Mouse (Mus musculus) ovary, postnatal 14 days (tissue): ENCODE data around the gene Galc.
"Not testable (repeated sequence)": the region's sequence is repeated elsewhere in the genome, so short reads cannot be mapped to it uniquely, and the experiment has no call there.

Experiments used
- DNase-seq: peaks from one replicate; pipeline ENCODE4 v3.0.0; 2022; ENCODE audit warnings: low spot score

Galc gene

DNA sequence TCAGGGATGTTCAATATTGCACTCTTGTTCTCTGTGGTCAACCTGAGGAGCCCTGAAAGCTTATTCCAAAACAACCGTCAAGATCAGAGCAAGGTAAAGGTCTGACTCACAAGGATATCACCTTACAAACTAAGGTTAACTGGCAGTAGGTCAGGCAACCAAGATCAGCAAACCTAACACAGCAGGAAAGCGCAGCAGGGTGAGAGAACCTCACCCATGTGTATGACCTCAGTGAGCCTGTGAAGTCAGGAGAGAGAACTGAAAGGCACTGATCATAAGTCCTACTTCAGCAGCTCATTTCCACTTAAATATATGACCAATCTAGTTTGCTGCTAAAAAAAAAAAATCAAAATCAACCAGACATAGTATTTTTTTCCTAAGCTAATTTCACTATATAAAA is 6.8 kb downstream of the Galc start:
- no peak for DNase-seq

DNA sequence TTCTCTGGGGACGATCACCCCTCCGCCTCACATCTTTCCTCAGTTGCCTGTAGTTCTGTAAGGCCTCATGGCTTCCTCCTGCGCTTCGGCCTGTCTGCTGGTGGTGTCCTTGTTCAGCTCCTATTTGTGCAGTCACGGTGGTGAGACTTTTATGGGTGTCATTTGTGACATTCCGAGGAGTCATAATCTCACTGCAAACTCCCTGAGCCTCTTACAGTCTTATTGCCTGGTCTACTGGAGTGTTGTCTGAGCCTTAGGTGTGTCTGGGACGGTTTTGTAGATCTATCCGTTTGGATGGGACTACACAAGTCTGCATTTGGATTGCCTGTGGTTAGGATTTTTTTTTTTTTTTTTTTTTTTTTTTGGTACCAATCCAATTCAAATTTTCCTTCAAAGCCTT is 8.9 kb downstream of the Galc start:
- no peak for DNase-seq

GRCm38 (mm10) chr12:98249671-98250070 is 9.6 kb downstream of the Galc start:
- DNase-seq = no peak

GRCm38 (mm10) chr12:98246835-98247234 is 12.4 kb downstream of the Galc start:
- DNase-seq = no peak

- DNase-seq = no peak
These were observed 14.4 kb downstream of the Galc start for GRCm38 (mm10) chr12:98244865-98245264.

DNA sequence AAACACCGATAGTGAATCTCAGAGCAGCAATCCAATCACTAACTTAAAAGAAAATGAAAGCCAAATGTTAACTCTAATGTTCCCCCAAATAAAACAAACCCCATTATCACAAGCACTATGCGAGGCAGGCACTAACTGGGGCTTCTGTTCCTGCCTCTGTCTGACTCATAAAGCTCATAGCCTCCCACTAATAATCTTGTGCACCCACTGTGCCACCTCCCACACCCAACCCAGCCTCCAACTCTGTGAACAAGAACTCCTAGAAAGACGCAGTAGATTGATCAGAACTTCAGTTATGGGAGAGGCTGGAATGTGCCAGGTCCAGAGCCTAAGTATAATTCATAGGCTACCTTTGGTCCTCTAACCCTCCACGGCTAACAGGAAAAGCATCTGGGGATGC is 15.1 kb downstream of the Galc start:
- no peak for DNase-seq

DNA sequence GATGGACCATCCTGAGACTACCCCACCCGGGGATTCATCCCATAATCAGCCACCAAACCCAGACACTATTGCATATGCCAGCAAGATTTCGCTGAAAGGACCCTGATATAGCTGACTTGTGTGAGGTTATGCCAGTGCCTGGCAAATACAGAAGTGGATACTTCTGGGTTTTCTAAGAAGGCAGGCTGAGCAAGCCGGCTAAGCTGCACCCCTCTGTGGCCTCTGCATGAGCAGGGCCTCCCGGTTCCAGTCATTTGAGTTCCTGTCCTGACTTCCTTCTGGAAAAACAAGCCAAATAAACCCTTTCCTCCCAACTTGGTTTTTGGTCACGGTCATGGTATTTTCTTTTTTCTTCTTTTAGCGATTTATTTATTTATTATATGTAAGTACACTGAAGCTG is 20.8 kb downstream of the Galc start:
- DNase-seq = not testable (repeated sequence)

GRCm38 (mm10) chr12:98227037-98227436 is 32.2 kb downstream of the Galc start:
- DNase-seq = no peak

- DNase-seq = no peak
These were observed 36.0 kb downstream of the Galc start for GRCm38 (mm10) chr12:98223286-98223685.

DNA sequence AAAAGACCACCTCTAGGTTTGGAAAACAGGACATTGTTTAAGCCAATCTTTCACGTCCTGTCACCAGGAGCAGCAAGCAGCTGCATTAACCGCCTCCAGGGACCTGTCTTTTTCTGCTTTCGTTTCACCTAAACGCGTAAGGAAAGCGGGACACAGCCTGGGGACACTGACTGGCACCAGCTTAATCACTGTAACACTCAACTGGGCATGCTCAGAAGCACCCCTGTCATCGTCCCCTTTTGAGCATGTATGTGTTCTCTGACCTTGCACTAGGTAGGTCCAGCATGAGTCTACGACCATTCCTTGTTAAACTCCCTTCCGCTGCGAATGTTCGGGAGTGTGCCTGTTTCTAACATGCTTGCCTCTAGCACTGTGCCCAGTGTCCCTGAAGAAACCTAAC is 42.8 kb downstream of the Galc start:
- DNase-seq = no peak

DNA sequence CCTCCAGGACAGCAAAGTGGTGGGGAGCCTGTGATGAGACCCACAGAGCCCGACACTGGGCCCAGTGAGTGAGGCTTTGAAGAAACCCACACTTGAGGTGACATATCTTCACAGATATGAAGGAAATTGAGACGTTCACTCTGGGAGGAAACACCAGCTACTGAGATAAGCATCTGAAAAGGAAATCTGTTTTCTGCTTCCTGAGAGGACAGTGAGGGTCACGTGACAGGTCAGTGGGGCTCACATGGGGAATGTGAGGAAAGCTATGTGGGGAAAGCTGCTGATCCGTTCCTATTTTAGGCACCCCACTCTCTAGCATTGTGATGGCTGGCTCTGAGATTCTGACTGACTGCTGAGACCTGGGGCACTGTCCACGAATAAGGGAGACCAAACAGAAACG is 43.7 kb downstream of the Galc start:
- DNase-seq = no peak

- no peak for DNase-seq
These were observed 45.1 kb downstream of the Galc start for GRCm38 (mm10) chr12:98214191-98214590.

DNA sequence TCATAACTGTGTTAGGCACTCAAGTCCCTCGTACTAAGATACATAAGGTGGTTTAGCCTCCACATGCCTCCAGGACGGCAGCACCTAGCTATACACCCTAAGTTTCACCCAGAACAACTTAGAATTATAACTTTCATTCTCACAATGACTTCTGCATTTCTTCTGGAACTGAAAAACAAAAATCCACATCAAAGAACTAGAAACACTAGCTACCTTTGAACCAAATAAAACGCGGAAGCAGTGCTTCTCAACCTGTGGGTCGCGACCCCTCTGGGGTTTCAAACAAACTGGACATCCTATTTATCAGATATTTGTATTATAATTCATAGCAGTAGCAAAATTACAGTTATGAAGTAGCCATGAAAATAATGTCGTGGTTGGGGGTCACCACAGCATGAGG is 45.5 kb downstream of the Galc start:
- no peak for DNase-seq

DNA sequence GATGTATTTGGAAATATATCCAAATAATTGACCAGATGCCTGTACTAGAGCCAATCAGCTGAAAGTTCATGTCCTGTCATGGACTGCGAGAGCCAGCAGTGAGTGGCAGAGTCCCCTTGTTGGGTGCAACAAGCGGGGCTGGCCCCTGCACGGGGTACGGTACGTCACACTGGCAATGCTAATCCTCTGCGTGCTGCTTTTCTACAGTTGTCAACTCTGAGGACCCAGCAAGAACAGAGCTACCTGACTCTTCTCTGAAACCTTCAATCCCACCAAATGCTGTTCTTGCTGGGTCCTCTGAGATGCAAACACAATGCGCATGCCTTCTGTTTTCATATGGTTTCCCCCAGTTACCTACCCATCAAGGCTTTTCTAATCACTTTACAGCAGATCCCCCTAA is 45.9 kb downstream of the Galc start:
- no peak for DNase-seq

DNA sequence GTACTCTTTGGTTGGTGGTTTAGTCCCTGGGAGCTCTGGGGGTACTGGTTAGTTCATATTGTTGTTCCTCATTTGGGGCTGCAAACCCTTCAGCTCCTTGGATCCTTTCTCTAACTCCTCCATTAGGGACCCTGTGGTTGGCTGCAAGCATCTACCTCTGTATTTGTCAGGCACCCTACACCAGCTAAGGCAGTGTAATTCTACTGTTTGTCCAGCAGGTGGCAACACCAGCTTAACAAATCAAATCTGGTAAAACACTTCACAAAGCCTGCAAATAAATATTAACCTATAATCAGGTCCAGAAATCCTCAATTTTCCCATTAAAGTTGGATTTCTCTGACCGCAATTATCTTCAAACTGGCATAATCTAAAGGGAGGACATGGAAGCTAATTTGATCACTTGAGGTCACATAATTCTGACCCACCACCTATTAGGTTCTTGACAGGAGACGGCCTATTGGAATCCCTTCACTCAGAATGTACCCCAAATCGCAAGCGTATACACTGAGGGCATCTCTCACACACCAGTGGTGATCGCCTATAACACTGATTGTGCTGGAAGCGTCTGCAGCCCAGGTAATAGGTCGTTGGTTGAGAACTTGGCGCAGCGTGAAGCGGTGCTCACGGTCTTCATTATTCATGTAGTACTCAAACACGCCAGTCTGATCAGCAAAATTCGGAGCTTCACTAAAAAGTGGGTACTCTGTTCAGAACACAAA is 46.6 kb downstream of the Galc start:
- DNase-seq = peak; percentile 18

DNA sequence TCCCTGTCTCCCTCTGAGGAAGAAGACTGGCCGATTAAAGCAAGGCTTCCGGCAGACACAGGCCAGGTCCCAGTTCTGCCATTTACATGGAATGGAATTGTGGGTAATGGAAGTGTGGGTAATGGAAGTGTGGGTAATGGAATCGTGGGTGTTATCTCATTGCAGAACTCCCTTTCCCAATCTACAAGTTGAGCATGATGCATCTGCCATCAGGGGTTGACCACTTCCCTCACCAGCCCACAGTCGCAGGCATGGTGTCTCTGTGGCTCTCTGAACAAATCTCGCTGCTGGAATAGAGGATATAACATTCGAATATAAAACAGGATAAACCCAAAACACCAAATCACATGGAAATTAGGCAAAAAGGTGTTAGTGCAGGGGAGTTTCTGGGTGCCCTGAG is 48.8 kb downstream of the Galc start:
- DNase-seq = no peak

DNA sequence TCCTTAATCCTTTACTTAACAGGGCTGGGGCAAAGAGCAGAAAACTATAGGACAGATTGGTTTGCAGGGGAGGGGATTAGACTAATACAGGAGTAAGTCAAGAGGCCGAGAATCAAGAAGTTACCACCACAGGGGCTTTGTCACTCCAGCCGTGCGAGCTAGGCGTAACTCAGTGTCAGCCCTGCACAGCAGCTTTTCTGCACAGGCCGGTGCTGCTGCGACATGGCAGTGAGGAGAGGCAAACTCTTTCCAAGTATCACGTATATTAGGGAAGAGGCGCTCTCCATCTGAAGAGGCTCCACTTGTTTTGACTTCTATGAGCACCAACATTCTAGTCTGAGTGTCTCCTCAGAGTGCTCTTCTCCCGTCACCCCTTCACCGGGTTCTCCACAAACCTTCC is 51.2 kb downstream of the Galc start:
- no peak for DNase-seq

GRCm38 (mm10) chr12:98205450-98206051 is 53.7 kb downstream of the Galc start:
- DNase-seq = no peak

GRCm38 (mm10) chr12:98197401-98197800 is 61.9 kb downstream of the Galc start:
- no peak for DNase-seq

GRCm38 (mm10) chr12:98190201-98190600 is 69.1 kb downstream of the Galc start:
- no peak for DNase-seq

DNA sequence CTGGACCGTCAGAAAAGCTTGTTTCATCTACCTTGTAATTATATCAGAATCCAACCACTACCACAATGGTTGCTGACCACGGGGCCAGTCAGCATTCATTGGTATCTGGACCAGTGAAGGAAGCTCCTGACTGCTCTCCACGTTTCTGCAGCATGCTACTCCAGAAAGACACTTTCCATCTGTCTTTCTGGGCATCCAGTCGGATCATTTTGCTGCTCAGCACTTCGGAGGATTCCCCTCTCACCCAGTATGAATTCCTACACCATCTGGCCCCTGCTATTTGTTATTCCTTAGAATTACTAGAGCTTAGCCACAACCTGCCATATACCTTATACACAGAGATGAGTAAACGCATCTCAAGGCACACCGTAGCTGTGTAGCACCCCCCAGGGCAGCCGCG is 70.2 kb downstream of the Galc start:
- DNase-seq = no peak

DNA sequence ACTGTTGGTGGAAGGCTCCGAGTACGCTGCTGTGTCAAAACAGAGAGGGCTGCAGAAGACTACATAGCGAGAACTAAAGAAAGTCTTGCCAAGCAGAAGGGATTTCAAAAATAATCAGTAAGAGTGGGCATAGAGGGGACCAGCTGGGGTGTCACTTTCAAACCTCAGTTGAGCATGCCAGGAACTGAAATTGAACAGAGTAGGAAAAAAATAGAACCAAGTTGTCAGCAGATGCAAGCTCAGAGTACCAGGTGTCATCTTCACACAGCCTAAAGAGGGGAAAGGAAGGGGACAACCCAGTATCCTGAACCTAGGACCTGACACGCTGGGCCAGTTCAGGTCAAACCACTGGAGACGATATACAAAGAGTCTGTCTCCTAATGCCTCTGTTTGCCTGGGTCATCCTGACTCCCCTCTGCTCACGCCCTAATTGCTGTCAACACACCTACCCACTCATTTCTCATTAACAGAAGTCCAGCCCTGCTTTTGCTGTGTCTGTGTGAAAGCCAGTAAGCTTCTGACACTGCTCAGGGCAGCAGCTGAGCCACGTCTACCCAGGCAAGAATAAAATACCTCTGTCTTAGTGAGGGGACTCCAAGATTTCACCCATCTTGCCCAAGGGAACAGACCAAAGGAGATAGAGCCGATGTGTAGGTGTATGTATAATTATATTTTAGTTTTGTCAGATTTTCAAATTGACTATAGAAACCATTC is 71.9 kb downstream of the Galc start:
- no peak for DNase-seq

DNA sequence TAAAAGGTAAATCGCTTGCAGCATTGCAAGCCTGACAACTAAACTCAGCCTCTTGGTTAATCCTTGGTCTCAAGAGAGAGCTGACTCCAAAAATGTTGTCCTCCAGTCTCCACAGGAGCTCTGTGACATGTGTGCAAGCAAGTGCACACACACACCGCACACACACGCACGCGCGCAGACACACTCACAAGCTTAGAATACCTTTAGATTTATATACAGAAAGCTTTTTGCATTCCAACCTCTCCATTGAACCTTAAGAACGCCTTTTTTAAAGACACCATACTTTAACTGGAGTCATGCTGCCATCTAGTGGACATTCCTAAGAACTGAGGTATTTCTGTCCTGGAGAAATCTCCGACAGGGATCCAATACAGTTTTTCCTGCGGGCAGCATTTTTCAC is 77.5 kb downstream of the Galc start:
- peak; percentile 39 for DNase-seq

DNA sequence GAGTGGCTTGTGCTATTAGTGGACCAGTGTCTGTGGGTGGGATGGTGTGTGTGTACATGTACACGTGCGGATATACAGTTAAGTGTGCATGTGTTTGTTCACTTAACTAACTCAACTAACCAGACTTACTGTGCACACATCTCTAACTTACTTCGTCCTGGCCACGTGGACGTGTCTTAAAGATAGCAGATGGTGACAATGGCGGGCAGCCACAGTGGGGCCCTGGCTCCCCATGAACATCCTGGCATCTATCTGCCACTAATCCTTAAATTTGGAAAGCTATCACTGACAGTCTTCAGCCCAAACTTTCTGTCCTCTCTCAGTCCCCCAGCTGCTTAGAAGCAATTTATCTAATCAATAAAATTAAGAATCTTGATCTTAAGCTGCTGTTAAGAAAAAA is 78.5 kb downstream of the Galc start:
- DNase-seq = no peak
